Mouse (Mus musculus): ENCODE measurements around the gene Rapgef4. TPM values are rescaled to one million over a fixed set of nuclear protein-coding genes. Genes with fewer than 3 reads are reported as not detected.

Rapgef4 gene
- polyA plus RNA-seq, 1 experiment from 2014 or later: 5.0 TPM

GRCm38 (mm10) chr2:71981343-71981851 lies 357 bp downstream of the Rapgef4 start:
- ATAC-seq: no peak; the same call in 1 of the 2 replicates
- Histone ChIP-seq H3K4me1 (ENCODE audit: insufficient read depth, low read depth, low read length) (no peaks in the 10 kb centered on the region), H3K36me3 (ENCODE audit: insufficient read depth, low read length) (no peaks in the 10 kb centered on the region), H3K4me2 (replicated peaks; ENCODE audit: low read depth, low read length) (peak overlapping the region; percentile 99), H3K9ac (replicated peaks; ENCODE audit: low read depth) (0 out of 2 replicates have a peak overlapping the region, but pooled peaks have one; percentile 19), H3K9me3 (ENCODE audit: low read length) (no peaks in the 10 kb centered on the region), H3K4me3 (ENCODE audit: low read depth, low read length) (peak overlapping the region; percentile 39), H3K27me3 (replicated peaks; ENCODE audit: insufficient read depth, low read length) (no peaks in the 10 kb centered on the region), H3K27ac (ENCODE audit: low read length) (no peak overlapping the region)
- TF ChIP-seq EP300 (IDR thresholded peaks at IDR 0.05): no peak
- no peak for TF ChIP-seq CTCF (IDR thresholded peaks at IDR 0.05)
- 15% methylated on average over 22 of the region's 24 CpGs for WGBS
- no peak for DNase-seq (ENCODE audit: low spot score)

GRCm38 (mm10) chr2:71981896-71982295 lies 856 bp downstream of the Rapgef4 start:
- Histone ChIP-seq H3K27ac (ENCODE audit: low read length) (no peak overlapping the region), H3K4me1 (ENCODE audit: insufficient read depth, low read depth, low read length) (no peaks in the 10 kb centered on the region), H3K9ac (replicated peaks; ENCODE audit: low read depth) (no peak overlapping the region), H3K4me3 (ENCODE audit: low read depth, low read length) (no peak overlapping the region), H3K9me3 (ENCODE audit: low read length) (no peaks in the 10 kb centered on the region), H3K36me3 (ENCODE audit: insufficient read depth, low read length) (no peaks in the 10 kb centered on the region), H3K27me3 (replicated peaks; ENCODE audit: insufficient read depth, low read length) (no peaks in the 10 kb centered on the region), H3K4me2 (replicated peaks; ENCODE audit: low read depth, low read length) (peak overlapping the region; percentile 99)
- WGBS: 76% methylated on average over 6 of the region's 6 CpGs
- TF ChIP-seq CTCF (IDR thresholded peaks at IDR 0.05) (no peak), EP300 (IDR thresholded peaks at IDR 0.05) (no peak)
- ATAC-seq (no peak), DNase-seq (ENCODE audit: low spot score) (no peak)

- peak; percentile 43 for TF ChIP-seq EP300 (IDR thresholded peaks at IDR 0.05)
- TF ChIP-seq CTCF (IDR thresholded peaks at IDR 0.05): no peak
Measured at GRCm38 (mm10) chr2:71982868-71983597, 2.0 kb downstream of the Rapgef4 start.

GRCm38 (mm10) chr2:71985730-71986129 lies 4.7 kb downstream of the Rapgef4 start:
- TF ChIP-seq EP300 (IDR thresholded peaks at IDR 0.05) (no peak), CTCF (IDR thresholded peaks at IDR 0.05) (no peak)
- Histone ChIP-seq H3K27ac (ENCODE audit: low read length) (no peak overlapping the region), H3K4me1 (ENCODE audit: insufficient read depth, low read depth, low read length) (no peaks in the 10 kb centered on the region), H3K9ac (replicated peaks; ENCODE audit: low read depth) (no peak overlapping the region), H3K36me3 (ENCODE audit: insufficient read depth, low read length) (no peaks in the 10 kb centered on the region), H3K27me3 (replicated peaks; ENCODE audit: insufficient read depth, low read length) (no peaks in the 10 kb centered on the region), H3K4me2 (replicated peaks; ENCODE audit: low read depth, low read length) (no peak overlapping the region), H3K9me3 (ENCODE audit: low read length) (no peaks in the 10 kb centered on the region), H3K4me3 (ENCODE audit: low read depth, low read length) (no peak overlapping the region)
- 64% methylated on average over 2 of the region's 2 CpGs for WGBS
- DNase-seq (ENCODE audit: low spot score) (no peak), ATAC-seq (no peak)

More at GRCm38 (mm10) chr2:71982868-71983597, 2.0 kb downstream of the Rapgef4 start:
- H3K27ac ChIP-seq (ENCODE audit: low read length): no peak overlapping the region
- no peaks in the 10 kb centered on the region for H3K36me3 ChIP-seq (ENCODE audit: insufficient read depth, low read length)
- no peaks in the 10 kb centered on the region for H3K27me3 ChIP-seq (replicated peaks; ENCODE audit: insufficient read depth, low read length)
- ATAC-seq (peak; percentile 23; the same call in 1 of the 2 replicates), DNase-seq (ENCODE audit: low spot score) (no peak)
- H3K9me3 ChIP-seq (ENCODE audit: low read length): no peaks in the 10 kb centered on the region
- H3K4me3 ChIP-seq (ENCODE audit: low read depth, low read length): no peak overlapping the region
- 46% methylated on average over 10 of the region's 10 CpGs for WGBS
- no peaks in the 10 kb centered on the region for H3K4me1 ChIP-seq (ENCODE audit: insufficient read depth, low read depth, low read length)
- 0 out of 2 replicates have a peak overlapping the region, but pooled peaks have one; percentile 22 for H3K4me2 ChIP-seq (replicated peaks; ENCODE audit: low read depth, low read length)
- no peak overlapping the region for H3K9ac ChIP-seq (replicated peaks; ENCODE audit: low read depth)

- H3K27me3 ChIP-seq (replicated peaks; ENCODE audit: insufficient read depth, low read length): no peaks in the 10 kb centered on the region
- no peak overlapping the region for H3K4me2 ChIP-seq (replicated peaks; ENCODE audit: low read depth, low read length)
- no peak overlapping the region for H3K27ac ChIP-seq (ENCODE audit: low read length)
- DNase-seq (ENCODE audit: low spot score) (no peak), ATAC-seq (no peak)
- H3K36me3 ChIP-seq (ENCODE audit: insufficient read depth, low read length): no peaks in the 10 kb centered on the region
- H3K4me3 ChIP-seq (ENCODE audit: low read depth, low read length): no peak overlapping the region
- no peaks in the 10 kb centered on the region for H3K9me3 ChIP-seq (ENCODE audit: low read length)
- 51% methylated on average over 12 of the region's 12 CpGs for WGBS
- H3K9ac ChIP-seq (replicated peaks; ENCODE audit: low read depth): no peak overlapping the region
- no peaks in the 10 kb centered on the region for H3K4me1 ChIP-seq (ENCODE audit: insufficient read depth, low read depth, low read length)
- TF ChIP-seq CTCF (IDR thresholded peaks at IDR 0.05) (no peak), EP300 (IDR thresholded peaks at IDR 0.05) (no peak)
Measured at GRCm38 (mm10) chr2:71986276-71986848, 5.3 kb downstream of the Rapgef4 start.

GRCm38 (mm10) chr2:71988572-71988971 lies 7.5 kb downstream of the Rapgef4 start:
- no peak overlapping the region for H3K9ac ChIP-seq (replicated peaks; ENCODE audit: low read depth)
- no peaks in the 10 kb centered on the region for H3K9me3 ChIP-seq (ENCODE audit: low read length)
- TF ChIP-seq CTCF (IDR thresholded peaks at IDR 0.05): no peak
- TF ChIP-seq EP300 (IDR thresholded peaks at IDR 0.05): no peak
- H3K27ac ChIP-seq (ENCODE audit: low read length): no peak overlapping the region
- H3K4me2 ChIP-seq (replicated peaks; ENCODE audit: low read depth, low read length): no peak overlapping the region
- no peaks in the 10 kb centered on the region for H3K4me1 ChIP-seq (ENCODE audit: insufficient read depth, low read depth, low read length)
- WGBS: 23% methylated on average over 6 of the region's 6 CpGs
- H3K4me3 ChIP-seq (ENCODE audit: low read depth, low read length): no peak overlapping the region
- ATAC-seq: no peak
- no peak for DNase-seq (ENCODE audit: low spot score)
- H3K36me3 ChIP-seq (ENCODE audit: insufficient read depth, low read length): no peaks in the 10 kb centered on the region
- no peaks in the 10 kb centered on the region for H3K27me3 ChIP-seq (replicated peaks; ENCODE audit: insufficient read depth, low read length)

All from lung, postnatal 0 days (tissue).